Mouse (Mus musculus): ENCODE measurements around the gene Usp3.

Usp3 gene

GRCm38 (mm10) chr9:66601006-66601405 is 8.1 kb upstream of the Usp3 start:
- no peak for DNase-seq

DNA sequence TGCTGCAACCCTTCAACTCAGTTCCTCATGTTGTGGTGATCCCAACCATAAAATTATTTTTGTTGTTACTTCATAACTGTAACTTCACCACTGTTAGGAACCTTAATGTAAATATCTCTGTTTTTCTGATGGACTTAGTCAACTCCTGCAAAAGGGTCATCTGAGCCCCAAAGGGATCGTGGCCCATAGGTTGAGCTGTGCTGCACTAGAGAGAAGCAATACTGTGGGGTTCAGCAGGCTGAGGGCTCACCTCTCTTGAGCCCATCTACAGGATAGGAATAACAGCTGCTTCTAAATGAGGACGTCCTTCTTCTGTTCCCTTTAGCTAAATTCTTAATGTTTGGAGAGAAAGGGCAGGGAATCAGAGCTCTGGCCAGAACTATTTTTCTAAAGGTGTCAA is 7.6 kb upstream of the Usp3 start:
- no peak for DNase-seq

- DNase-seq = peak; percentile 57
Measured at GRCm38 (mm10) chr9:66599577-66599976, 6.6 kb upstream of the Usp3 start.

- no peak for DNase-seq
Measured at GRCm38 (mm10) chr9:66598636-66599035, 5.7 kb upstream of the Usp3 start.

DNA sequence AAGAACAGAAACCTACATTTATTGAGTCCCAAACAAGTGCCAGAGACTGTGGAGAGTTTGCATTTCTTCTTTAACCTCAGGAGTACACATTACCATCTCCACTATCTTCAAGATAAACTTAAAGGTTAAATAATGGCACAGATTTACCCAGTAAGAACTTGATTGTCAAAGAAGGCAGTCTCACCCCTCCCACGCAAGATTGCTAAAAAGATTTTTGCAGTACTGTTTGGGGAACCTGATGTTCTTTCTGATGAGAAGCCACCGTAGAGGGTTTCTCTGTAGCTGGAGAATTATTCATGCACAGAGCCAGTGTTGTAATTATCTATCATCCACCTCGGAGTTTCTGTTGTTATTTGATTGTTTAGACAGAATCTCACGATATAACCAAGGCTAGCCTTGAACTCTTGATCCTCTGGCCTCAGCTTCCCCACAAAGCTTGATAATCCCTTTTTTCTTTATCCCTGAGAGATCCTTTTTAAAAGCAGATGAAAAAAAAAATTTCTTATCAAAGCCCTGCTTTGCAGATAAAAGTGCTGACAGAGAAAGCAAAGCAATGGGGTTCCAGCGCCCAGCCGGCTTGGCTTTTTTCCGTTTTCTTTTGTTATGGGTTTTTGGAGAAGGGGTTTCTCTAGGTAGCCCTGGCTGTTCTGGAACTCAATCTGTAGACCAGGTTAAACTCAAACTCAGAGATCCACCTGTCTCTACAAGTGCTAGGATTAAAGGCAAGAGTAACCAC is 4.7 kb upstream of the Usp3 start:
- peak; percentile 1 for DNase-seq

DNA sequence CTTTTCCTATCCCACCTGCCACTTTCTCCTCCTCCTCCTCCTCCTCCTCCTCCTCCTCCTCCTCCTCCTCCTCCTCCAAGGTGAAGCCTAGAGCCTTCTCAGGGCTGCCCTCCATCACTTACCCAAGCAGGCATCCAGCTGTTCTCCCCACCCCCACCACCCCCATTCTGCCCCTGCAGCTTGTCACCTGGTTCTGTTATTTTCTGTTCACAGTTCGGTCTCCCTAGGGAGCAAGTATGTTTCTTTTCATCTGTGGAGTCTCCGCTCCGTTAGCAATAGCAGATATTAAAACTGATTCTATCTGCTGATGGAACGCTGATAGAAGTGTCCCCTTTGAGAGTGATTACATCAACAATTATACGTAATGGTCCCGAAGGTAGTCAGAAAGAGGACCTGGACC is 4.1 kb upstream of the Usp3 start:
- DNase-seq = no peak

GRCm38 (mm10) chr9:66595722-66596675 is 3.1 kb upstream of the Usp3 start:
- peak; percentile 73 for DNase-seq

- DNase-seq = peak; percentile 80
Measured at GRCm38 (mm10) chr9:66594061-66594460, 1.1 kb upstream of the Usp3 start.

DNA sequence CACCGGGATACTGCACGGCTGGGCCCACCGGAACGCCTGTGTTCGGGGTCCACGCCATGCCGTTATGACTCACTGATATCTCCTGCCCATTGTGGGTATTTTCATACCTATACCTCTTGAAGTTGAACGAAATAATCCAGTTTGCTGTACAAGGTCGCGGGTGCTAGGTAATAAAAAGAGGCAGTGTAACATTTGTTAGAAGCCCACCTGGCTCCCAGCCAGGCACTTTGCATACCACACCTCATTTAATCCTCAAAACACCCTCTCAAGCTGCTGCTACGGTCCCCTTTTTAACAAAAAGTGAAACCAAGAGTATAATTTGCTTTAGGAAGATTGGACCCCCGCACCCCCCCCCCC is 649 bp upstream of the Usp3 start:
- DNase-seq = no peak

- DNase-seq = peak; percentile 66
Measured at GRCm38 (mm10) chr9:66591851-66592645, 894 bp downstream of the Usp3 start.

GRCm38 (mm10) chr9:66590051-66590450 is 2.9 kb downstream of the Usp3 start:
- DNase-seq = no peak

DNA sequence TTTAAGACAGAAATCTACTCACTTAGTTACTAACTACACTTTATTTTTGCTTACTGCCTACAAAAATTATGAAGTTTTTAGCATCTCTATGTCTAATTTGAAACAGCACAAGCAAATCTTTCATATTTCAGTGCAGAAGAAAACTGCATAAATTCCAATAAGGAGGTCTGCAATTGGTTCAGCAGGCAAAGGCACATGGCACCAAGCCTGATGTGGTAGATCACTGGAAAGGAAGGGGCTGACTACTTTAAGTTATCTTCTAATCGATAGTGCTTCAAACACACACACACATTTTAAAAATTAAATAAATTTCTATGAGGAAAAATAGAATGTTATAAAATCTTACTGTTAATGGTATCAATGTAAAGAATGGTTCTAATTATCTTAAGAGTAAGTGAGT is 5.9 kb downstream of the Usp3 start:
- DNase-seq = no peak

- DNase-seq = no peak
Measured at GRCm38 (mm10) chr9:66586533-66586932, 6.4 kb downstream of the Usp3 start.

GRCm38 (mm10) chr9:66585191-66585590 is 7.8 kb downstream of the Usp3 start:
- no peak for DNase-seq

DNA sequence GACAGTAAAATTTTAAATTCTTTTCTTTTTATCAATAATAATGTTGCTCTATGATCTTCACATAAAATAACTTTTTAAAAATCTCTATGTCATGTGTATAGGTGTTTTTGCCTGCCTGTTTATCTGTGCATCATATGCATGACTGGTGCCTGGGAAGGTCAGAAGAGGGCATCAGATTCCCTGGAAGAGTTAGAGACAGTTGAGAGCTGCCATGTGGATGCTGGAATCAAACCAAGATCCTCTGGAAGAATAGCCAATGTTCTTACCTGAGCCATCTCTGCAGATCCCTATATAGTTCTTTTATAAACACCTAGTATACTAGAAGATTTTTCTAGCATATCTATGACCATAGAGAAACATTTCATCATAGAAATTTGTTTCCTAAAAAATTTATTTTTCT is 8.8 kb downstream of the Usp3 start:
- no peak for DNase-seq

DNA sequence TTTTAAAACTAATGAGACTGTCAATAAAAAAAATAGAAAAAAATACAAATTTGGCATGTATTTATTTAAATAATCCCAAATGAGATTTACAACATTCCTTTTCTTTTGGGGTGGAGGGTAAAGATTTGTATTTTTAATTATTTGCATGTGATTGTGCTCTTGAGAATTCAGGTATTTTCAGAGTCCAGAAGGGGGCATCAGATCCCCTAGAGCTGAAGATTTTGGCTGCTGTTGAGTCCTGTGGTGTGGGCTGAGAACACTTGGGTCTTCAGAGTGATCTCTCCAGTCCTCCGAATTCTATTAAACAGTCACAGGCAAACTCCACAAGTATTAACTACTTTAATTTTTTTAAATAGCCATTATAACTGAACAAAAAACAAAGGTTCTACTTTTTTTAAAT is 9.7 kb downstream of the Usp3 start:
- DNase-seq = no peak

GRCm38 (mm10) chr9:66581694-66582093 is 11.2 kb downstream of the Usp3 start:
- no peak for DNase-seq

- DNase-seq = no peak
Measured at GRCm38 (mm10) chr9:66580722-66581121, 12.2 kb downstream of the Usp3 start.

GRCm38 (mm10) chr9:66575878-66576238 is 17.1 kb downstream of the Usp3 start:
- DNase-seq = no peak

DNA sequence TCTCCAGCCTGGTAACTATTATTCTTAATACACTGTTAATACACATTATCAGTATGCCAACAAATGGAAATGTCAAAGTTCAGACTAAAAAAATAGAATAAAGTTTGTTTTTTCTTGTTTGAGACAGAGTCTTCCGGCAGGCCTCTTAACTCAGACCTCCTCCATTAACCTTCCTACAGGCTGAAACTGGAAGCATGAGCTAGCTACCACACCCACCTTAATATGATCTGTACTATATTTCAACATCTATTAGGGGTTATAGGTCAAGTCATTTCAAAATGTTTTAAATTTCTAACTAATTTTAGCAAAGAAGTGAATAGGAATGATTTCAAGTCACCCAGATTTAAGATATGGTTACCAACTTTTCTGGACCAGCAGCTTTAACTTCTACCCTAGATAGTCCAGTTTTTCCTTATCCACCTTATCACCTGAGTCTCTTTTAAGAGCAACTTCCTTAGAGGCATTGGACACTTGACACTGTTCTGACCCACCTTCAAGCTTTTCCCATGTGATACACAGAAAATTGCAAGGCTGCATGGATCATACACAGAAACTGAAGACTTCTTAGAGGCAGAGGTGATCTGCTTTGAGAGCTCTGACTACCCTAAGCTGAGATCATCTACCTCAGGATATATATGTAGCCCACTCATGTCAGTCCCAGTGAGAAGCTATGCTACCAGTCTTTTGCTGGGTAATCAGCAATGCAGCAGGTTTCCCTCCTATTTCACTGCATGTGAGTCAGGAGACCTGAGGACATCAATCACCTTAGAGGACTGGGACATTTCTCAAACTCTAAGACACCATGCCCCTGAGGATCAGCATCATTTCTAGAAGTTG is 17.7 kb downstream of the Usp3 start:
- no peak for DNase-seq

- DNase-seq = no peak
Measured at GRCm38 (mm10) chr9:66571986-66572700, 20.8 kb downstream of the Usp3 start.

DNA sequence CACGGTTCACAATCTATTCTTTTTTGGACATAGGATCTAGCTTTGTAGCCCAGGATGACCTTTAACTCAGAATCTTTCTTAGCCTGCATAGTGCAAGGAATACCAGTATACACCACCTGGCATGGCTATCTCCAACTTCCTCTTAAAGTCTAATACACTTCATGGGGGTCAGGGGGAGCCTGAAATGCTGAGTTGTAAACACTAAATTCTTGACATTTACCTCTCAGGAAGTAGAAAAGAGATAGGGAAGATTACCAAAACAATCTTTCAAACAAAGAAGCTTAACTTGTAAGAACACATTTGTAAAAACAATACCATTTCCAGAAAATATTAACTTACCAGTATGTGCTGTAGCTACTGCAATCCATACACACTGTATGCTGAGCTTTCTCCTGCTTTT is 30.7 kb downstream of the Usp3 start:
- DNase-seq = no peak
